Mouse (Mus musculus): Measurements from ENCODE around the gene Ppox. TPM values are rescaled to one million over a fixed set of nuclear protein-coding genes. Genes with fewer than 3 reads are reported as not detected.

Gene Ppox
- polyA plus RNA-seq, 1 experiment from 2014 or later, result 51.8 TPM

DNA sequence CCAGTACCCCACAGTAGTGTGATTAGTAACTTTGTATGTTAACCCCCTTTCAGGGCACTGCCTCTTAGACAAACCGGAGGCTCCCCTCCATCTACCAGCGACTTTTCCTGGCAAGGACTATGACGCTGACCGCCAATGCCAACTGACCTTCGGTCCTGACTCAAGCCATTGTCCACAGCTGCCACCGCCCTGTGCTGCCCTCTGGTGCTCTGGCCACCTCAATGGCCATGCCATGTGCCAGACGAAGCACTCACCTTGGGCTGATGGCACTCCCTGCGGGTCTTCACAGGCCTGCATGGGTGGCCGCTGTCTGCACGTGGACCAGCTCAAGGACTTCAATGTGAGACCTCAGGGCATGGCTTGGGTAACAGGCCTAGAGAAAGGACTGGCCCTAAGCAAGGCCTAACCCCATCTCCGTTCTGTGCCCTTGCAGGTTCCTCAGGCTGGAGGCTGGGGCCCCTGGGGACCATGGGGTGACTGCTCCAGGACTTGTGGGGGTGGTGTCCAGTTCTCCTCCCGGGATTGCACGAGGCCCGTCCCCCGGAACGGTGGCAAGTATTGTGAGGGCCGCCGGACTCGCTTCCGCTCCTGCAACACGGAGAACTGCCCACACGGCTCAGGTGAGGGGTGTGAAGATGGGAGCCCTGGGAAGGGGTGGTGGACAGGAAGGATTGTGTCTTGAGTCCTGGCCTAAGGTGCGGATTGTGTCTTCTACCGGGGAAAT lies 24.7 kb downstream of the Ppox start:
- no peak for ATAC-seq (ENCODE audit: low FRiP score)
- Histone ChIP-seq H3K4me3 (ENCODE audit: low read depth, low read length) (no peak overlapping the region), H3K27me3 (ENCODE audit: control insufficient read depth, insufficient read depth, low read length) (no peaks in the 10 kb centered on the region), H3K9me3 (ENCODE audit: control insufficient read depth, low read length) (no peaks in the 10 kb centered on the region), H3K27ac (ENCODE audit: low read depth, low read length) (no peak overlapping the region), H3K36me3 (ENCODE audit: control insufficient read depth, insufficient read depth, low read length) (no peaks in the 10 kb centered on the region), H3K4me2 (replicated peaks; ENCODE audit: low read depth, low read length) (no peak overlapping the region), H3K9ac (ENCODE audit: low read depth, low read length) (no peak overlapping the region), H3K4me1 (replicated peaks; ENCODE audit: control insufficient read depth, insufficient read depth, low read length) (peaks cover 3% of the 10 kb centered on the region; the same call in 1 of the 2 replicates)
- 92% methylated on average over 24 of the region's 24 CpGs for WGBS
- no peak for DNase-seq (ENCODE audit: low spot score)

DNA sequence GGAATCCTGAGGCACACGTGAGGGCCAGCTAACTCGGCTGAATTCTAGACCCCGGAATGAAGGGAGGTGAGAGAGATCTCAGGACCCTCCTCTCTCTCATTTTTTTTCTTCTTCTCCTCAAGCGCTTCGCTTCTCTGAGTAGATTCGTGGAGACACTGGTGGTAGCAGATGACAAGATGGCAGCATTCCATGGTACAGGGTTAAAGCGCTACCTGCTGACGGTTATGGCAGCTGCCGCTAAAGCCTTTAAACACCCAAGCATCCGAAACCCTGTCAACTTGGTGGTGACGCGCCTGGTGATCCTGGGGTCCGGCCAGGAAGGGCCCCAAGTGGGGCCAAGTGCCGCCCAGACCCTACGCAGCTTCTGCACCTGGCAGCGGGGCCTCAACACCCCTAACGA lies 28.6 kb downstream of the Ppox start:
- ATAC-seq (ENCODE audit: low FRiP score), result no peak
- H3K4me1 ChIP-seq (replicated peaks; ENCODE audit: control insufficient read depth, insufficient read depth, low read length), result peaks cover 10% of the 10 kb centered on the region
- H3K27me3 ChIP-seq (ENCODE audit: control insufficient read depth, insufficient read depth, low read length), result no peaks in the 10 kb centered on the region
- DNase-seq (ENCODE audit: low spot score), result no peak
- 0 out of 2 replicates have a peak overlapping the region, but pooled peaks have one; percentile 45 for H3K4me2 ChIP-seq (replicated peaks; ENCODE audit: low read depth, low read length)
- no peak overlapping the region for H3K4me3 ChIP-seq (ENCODE audit: low read depth, low read length)
- H3K9me3 ChIP-seq (ENCODE audit: control insufficient read depth, low read length), result no peaks in the 10 kb centered on the region
- H3K9ac ChIP-seq (ENCODE audit: low read depth, low read length), result peak overlapping the region; percentile 27; the same call in 1 of the 2 replicates
- H3K36me3 ChIP-seq (ENCODE audit: control insufficient read depth, insufficient read depth, low read length), result no peaks in the 10 kb centered on the region
- no peak overlapping the region; the same call in 1 of the 2 replicates for H3K27ac ChIP-seq (ENCODE audit: low read depth, low read length)
- 54% methylated on average over 17 of the region's 17 CpGs for WGBS

- Histone ChIP-seq H3K4me3 (ENCODE audit: low read depth, low read length) (peak overlapping the region; percentile 23; the same call in 1 of the 2 replicates), H3K9me3 (ENCODE audit: control insufficient read depth, low read length) (no peaks in the 10 kb centered on the region), H3K4me1 (replicated peaks; ENCODE audit: control insufficient read depth, insufficient read depth, low read length) (peaks cover 10% of the 10 kb centered on the region), H3K36me3 (ENCODE audit: control insufficient read depth, insufficient read depth, low read length) (no peaks in the 10 kb centered on the region), H3K27ac (ENCODE audit: low read depth, low read length) (peak overlapping the region; percentile 56; the same call in 1 of the 2 replicates), H3K27me3 (ENCODE audit: control insufficient read depth, insufficient read depth, low read length) (no peaks in the 10 kb centered on the region), H3K9ac (ENCODE audit: low read depth, low read length) (peak overlapping the region; percentile 27; the same call in 1 of the 2 replicates), H3K4me2 (replicated peaks; ENCODE audit: low read depth, low read length) (peak overlapping the region; percentile 45)
- 2% methylated on average over 13 of the region's 13 CpGs for WGBS
- ATAC-seq (ENCODE audit: low FRiP score) (no peak), DNase-seq (ENCODE audit: low spot score) (peak; percentile 48)
Measured at GRCm38 (mm10) chr1:171251594-171252324, 29.2 kb downstream of the Ppox start.

- Histone ChIP-seq H3K4me3 (ENCODE audit: low read depth, low read length) (peak within 1 kb of the TSS; percentile 23), H3K9me3 (ENCODE audit: control insufficient read depth, low read length) (no peaks in the 10 kb centered on the region), H3K4me1 (replicated peaks; ENCODE audit: control insufficient read depth, insufficient read depth, low read length) (peaks cover 14% of the 10 kb centered on the region), H3K36me3 (ENCODE audit: control insufficient read depth, insufficient read depth, low read length) (no peaks in the 10 kb centered on the region), H3K27ac (ENCODE audit: low read depth, low read length) (peak within 1 kb of the TSS; percentile 67), H3K4me2 (replicated peaks; ENCODE audit: low read depth, low read length) (peak within 1 kb of the TSS; percentile 45), H3K27me3 (ENCODE audit: control insufficient read depth, insufficient read depth, low read length) (no peaks in the 10 kb centered on the region), H3K9ac (ENCODE audit: low read depth, low read length) (peak within 1 kb of the TSS; percentile 33; the same call in 1 of the 2 replicates)
- 10% methylated on average over 25 of the region's 26 CpGs for WGBS
- DNase-seq (ENCODE audit: low spot score), result peak; percentile 48
- 0 out of 2 replicates have a peak, but pooled peaks have one; percentile 15 for ATAC-seq (ENCODE audit: low FRiP score)
Measured at GRCm38 (mm10) chr1:171250680-171251593, 30.0 kb downstream of the Ppox start, which contains the start of gene Ndufs2. TSS of gene Ndufs2 (minus strand) at chr1:171251388.

GRCm38 (mm10) chr1:171249913-171250600 lies 30.9 kb downstream of the Ppox start, which contains the start of gene Adamts4:
TSS of gene Adamts4 (plus strand) at chr1:171250421.
- ATAC-seq (ENCODE audit: low FRiP score) (no peak), DNase-seq (ENCODE audit: low spot score) (peak; percentile 68)
- Histone ChIP-seq H3K27me3 (ENCODE audit: control insufficient read depth, insufficient read depth, low read length) (no peaks in the 10 kb centered on the region), H3K36me3 (ENCODE audit: control insufficient read depth, insufficient read depth, low read length) (no peaks in the 10 kb centered on the region), H3K4me1 (replicated peaks; ENCODE audit: control insufficient read depth, insufficient read depth, low read length) (peaks cover 14% of the 10 kb centered on the region), H3K4me2 (replicated peaks; ENCODE audit: low read depth, low read length) (peak within 1 kb of the TSS; percentile 45), H3K9ac (ENCODE audit: low read depth, low read length) (peak within 1 kb of the TSS; percentile 33; the same call in 1 of the 2 replicates), H3K9me3 (ENCODE audit: control insufficient read depth, low read length) (no peaks in the 10 kb centered on the region), H3K4me3 (ENCODE audit: low read depth, low read length) (peak within 1 kb of the TSS; percentile 23), H3K27ac (ENCODE audit: low read depth, low read length) (peak within 1 kb of the TSS; percentile 67; the same call in 1 of the 2 replicates)
- WGBS, result 7% methylated on average over 5 of the region's 5 CpGs

GRCm38 (mm10) chr1:171248386-171249226 lies 32.4 kb downstream of the Ppox start:
- ATAC-seq (ENCODE audit: low FRiP score), result peak; percentile 4; the same call in 1 of the 2 replicates

DNA sequence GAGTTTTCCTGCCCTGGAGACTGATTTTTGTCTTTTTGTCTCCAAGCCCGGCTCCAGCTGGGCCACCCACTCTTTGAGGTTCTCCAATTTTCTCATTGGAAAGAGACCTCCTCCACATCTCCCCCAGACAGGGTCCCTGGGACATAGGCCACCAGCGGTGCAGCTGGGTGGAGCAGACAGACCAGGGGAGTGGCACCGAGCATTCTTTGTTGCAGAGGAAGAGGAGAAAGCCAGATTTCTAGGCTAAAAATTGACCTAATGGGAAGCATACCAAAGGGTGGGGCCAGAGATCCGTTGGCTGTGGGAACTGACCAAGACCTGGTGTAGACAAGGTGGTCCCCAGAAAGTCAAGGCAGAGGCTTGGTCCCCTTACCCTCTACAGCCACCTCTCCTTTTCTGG lies 33.1 kb downstream of the Ppox start:
- H3K36me3 ChIP-seq (ENCODE audit: control insufficient read depth, insufficient read depth, low read length), result no peaks in the 10 kb centered on the region
- WGBS, result 34% methylated on average over 4 of the region's 4 CpGs
- H3K9ac ChIP-seq (ENCODE audit: low read depth, low read length), result no peak overlapping the region
- H3K4me1 ChIP-seq (replicated peaks; ENCODE audit: control insufficient read depth, insufficient read depth, low read length), result peaks cover 14% of the 10 kb centered on the region
- peak overlapping the region; percentile 52 for H3K4me2 ChIP-seq (replicated peaks; ENCODE audit: low read depth, low read length)
- H3K9me3 ChIP-seq (ENCODE audit: control insufficient read depth, low read length), result no peaks in the 10 kb centered on the region
- H3K27me3 ChIP-seq (ENCODE audit: control insufficient read depth, insufficient read depth, low read length), result no peaks in the 10 kb centered on the region
- DNase-seq (ENCODE audit: low spot score) (peak; percentile 22), ATAC-seq (ENCODE audit: low FRiP score) (no peak)
- peak overlapping the region; percentile 43 for H3K27ac ChIP-seq (ENCODE audit: low read depth, low read length)
- H3K4me3 ChIP-seq (ENCODE audit: low read depth, low read length), result peak overlapping the region; percentile 26; the same call in 1 of the 2 replicates

More at GRCm38 (mm10) chr1:171248386-171249226, 32.4 kb downstream of the Ppox start:
- H3K4me3 ChIP-seq (ENCODE audit: low read depth, low read length), result no peak overlapping the region
- peak; percentile 36 for DNase-seq (ENCODE audit: low spot score)
- 29% methylated on average over 3 of the region's 3 CpGs for WGBS
- H3K27ac ChIP-seq (ENCODE audit: low read depth, low read length), result no peak overlapping the region
- no peak overlapping the region for H3K9ac ChIP-seq (ENCODE audit: low read depth, low read length)
- no peaks in the 10 kb centered on the region for H3K36me3 ChIP-seq (ENCODE audit: control insufficient read depth, insufficient read depth, low read length)
- no peak overlapping the region for H3K4me2 ChIP-seq (replicated peaks; ENCODE audit: low read depth, low read length)
- H3K27me3 ChIP-seq (ENCODE audit: control insufficient read depth, insufficient read depth, low read length), result no peaks in the 10 kb centered on the region
- no peaks in the 10 kb centered on the region for H3K9me3 ChIP-seq (ENCODE audit: control insufficient read depth, low read length)
- H3K4me1 ChIP-seq (replicated peaks; ENCODE audit: control insufficient read depth, insufficient read depth, low read length), result peaks cover 14% of the 10 kb centered on the region
